Mouse (Mus musculus) layer of hippocampus, adult 2 months (tissue): ENCODE data around the gene Upb1. TPM values are rescaled to one million over a fixed set of nuclear protein-coding genes. Genes with fewer than 3 reads are reported as not detected.

Source experiments
- DNase-seq, 2 experiments: peaks; one replicate each; pipeline ENCODE4 v3.0.0; 2022; ENCODE audit warnings: low spot score in 2 of 2
- H3K27ac ChIP-seq: fragments of 200-600 bp; 2 replicates; pipeline ENCODE4 v1.8.1; 2022
- H3K4me3 ChIP-seq: fragments of 200-600 bp; 2 replicates; pipeline ENCODE4 v1.8.1; 2022; ENCODE audit warnings: mild to moderate bottlenecking
- CTCF ChIP-seq: fragments of 200-600 bp; conservative IDR thresholded peaks from 2 replicates; pipeline ENCODE4 v1.8.1; 2022; ENCODE audit warnings: antibody characterized with exemption, mild to moderate bottlenecking, moderate library complexity
- total RNA-seq, 2 experiments: library from RNA; stranded (reverse); gene quantifications; 2 replicates each; pipeline ENCODE4 v1.2.3; 2021

The Upb1 gene
- total RNA-seq, 2 experiments from 2014 or later, result 0.31 TPM; not detected in 1

GRCm38 (mm10) chr10:75479955-75480354 is 79.0 kb downstream of the Upb1 start:
- no peak for DNase-seq
- no peak overlapping the region for H3K4me3 ChIP-seq
- TF ChIP-seq CTCF, result no peak
- H3K27ac ChIP-seq, result no peak overlapping the region

GRCm38 (mm10) chr10:75481703-75482102 is 80.8 kb downstream of the Upb1 start:
- TF ChIP-seq CTCF, result no peak
- no peak overlapping the region for H3K4me3 ChIP-seq
- DNase-seq, result no peak
- no peak overlapping the region for H3K27ac ChIP-seq

- Histone ChIP-seq H3K27ac (no peak overlapping the region), H3K4me3 (no peak overlapping the region)
- no peak for TF ChIP-seq CTCF
- no peak for DNase-seq
These were observed 81.4 kb downstream of the Upb1 start for GRCm38 (mm10) chr10:75482271-75482670.

GRCm38 (mm10) chr10:75482919-75483483 is 82.1 kb downstream of the Upb1 start:
- no peak overlapping the region for H3K27ac ChIP-seq
- H3K4me3 ChIP-seq, result no peak overlapping the region
- no peak for DNase-seq
- TF ChIP-seq CTCF, result no peak

- TF ChIP-seq CTCF, result no peak
- no peak for DNase-seq
- no peak overlapping the region for H3K4me3 ChIP-seq
These were observed 83.2 kb downstream of the Upb1 start for GRCm38 (mm10) chr10:75484066-75484465.

GRCm38 (mm10) chr10:75484767-75485166 is 83.9 kb downstream of the Upb1 start:
- H3K4me3 ChIP-seq, result no peak overlapping the region
- no peak for DNase-seq
- H3K27ac ChIP-seq, result no peak overlapping the region
- no peak for TF ChIP-seq CTCF

More at GRCm38 (mm10) chr10:75484066-75484465, 83.2 kb downstream of the Upb1 start:
- H3K27ac ChIP-seq, result no peak overlapping the region

GRCm38 (mm10) chr10:75486086-75486979 is 85.4 kb downstream of the Upb1 start:
- TF ChIP-seq CTCF, result peak; percentile 98
- DNase-seq, result peak; percentile 70 to 86
- no peak overlapping the region for H3K27ac ChIP-seq
- H3K4me3 ChIP-seq, result no peak overlapping the region

GRCm38 (mm10) chr10:75487131-75487530 is 86.2 kb downstream of the Upb1 start:
- TF ChIP-seq CTCF, result no peak
- H3K4me3 ChIP-seq, result no peak overlapping the region
- no peak overlapping the region for H3K27ac ChIP-seq
- DNase-seq, result no peak

- DNase-seq, result no peak
- no peak for TF ChIP-seq CTCF
- Histone ChIP-seq H3K27ac (no peak overlapping the region), H3K4me3 (no peak overlapping the region)
These were observed 88.6 kb downstream of the Upb1 start for GRCm38 (mm10) chr10:75489522-75489921.

- H3K4me3 ChIP-seq, result no peak overlapping the region
- TF ChIP-seq CTCF, result no peak
- H3K27ac ChIP-seq, result no peak overlapping the region
- no peak for DNase-seq
These were observed 89.8 kb downstream of the Upb1 start for GRCm38 (mm10) chr10:75490731-75491130.

Other genes with a start within 250 kb of the Upb1 start
- 10 to 100 TPM; 43.4 to 48.3 TPM for gene Specc1l, start 189.0 kb upstream of the Upb1 start, total RNA-seq
- 1 to 10 TPM; 2.4 to 2.7 TPM for gene Adora2a, start 84.2 kb upstream of the Upb1 start, total RNA-seq
- 10 to 100 TPM; 69.8 to 76.6 TPM for gene Snrpd3, start 116.4 kb downstream of the Upb1 start, total RNA-seq
- 10 to 100 TPM; 14.5 to 16.0 TPM for gene Gucd1, start 116.9 kb downstream of the Upb1 start, total RNA-seq
- 10 to 100 TPM in 1 of 2 experiments, 1 to 10 TPM in 1; 9.7 to 12.0 TPM for gene Lrrc75b, start 159.2 kb downstream of the Upb1 start, total RNA-seq
- gene Ggt1, start 160.5 kb downstream of the Upb1 start, total RNA-seq, result 1 to 10 TPM; 2.7 to 4.5 TPM
- gene Ggt5, start 188.2 kb downstream of the Upb1 start, total RNA-seq, result 1 to 10 TPM; 2.3 TPM
- gene Susd2, start 242.9 kb downstream of the Upb1 start, total RNA-seq, result 1 to 10 TPM; 2.1 TPM